Mouse (Mus musculus) limb, embryonic 12.5 days (tissue): Measurements from ENCODE around the gene Rgs14. TPM values are rescaled to one million over a fixed set of nuclear protein-coding genes. Genes with fewer than 3 reads are reported as not detected.

ENCODE experiments used
- ATAC-seq: fragments of 200-750 bp; cut with Nextera tagmentation; 2 replicates; pipeline ENCODE4 v1.8.0; 2017; ENCODE audit warnings: low read depth, moderate TSS enrichment; ENCODE audit not compliant: insufficient number of reproducible peaks, insufficient read depth, low FRiP score, low TSS enrichment
- H3K27ac ChIP-seq: fragments of 300-500 bp; sonication (generic); 2 replicates; pipeline ENCODE4 v1.5.1; 2016; ENCODE audit warnings: mild to moderate bottlenecking, moderate library complexity
- H3K27me3 ChIP-seq: fragments of 300-500 bp; sonication (generic); 2 replicates; pipeline ENCODE4 v1.6.1; 2016; ENCODE audit warnings: mild to moderate bottlenecking, moderate library complexity
- H3K36me3 ChIP-seq: fragments of 300-500 bp; sonication (generic); 2 replicates; pipeline ENCODE4 v1.6.1; 2016; ENCODE audit warnings: mild to moderate bottlenecking, moderate library complexity
- H3K4me1 ChIP-seq: fragments of 300-500 bp; sonication (generic); replicated peaks from 2 replicates; pipeline ENCODE4 v1.6.1; 2016
- H3K4me2 ChIP-seq: fragments of 300-500 bp; sonication (generic); 2 replicates; pipeline ENCODE4 v1.6.1; 2016; ENCODE audit warnings: mild to moderate bottlenecking, moderate library complexity
- H3K4me3 ChIP-seq: fragments of 300-500 bp; sonication (generic); replicated peaks from 2 replicates; pipeline ENCODE4 v1.5.1; 2016; ENCODE audit warnings: mild to moderate bottlenecking
- H3K9ac ChIP-seq: fragments of 300-500 bp; sonication (generic); replicated peaks from 2 replicates; pipeline ENCODE4 v1.6.1; 2016; ENCODE audit warnings: mild to moderate bottlenecking, moderate library complexity
- H3K9me3 ChIP-seq: fragments of 300-500 bp; sonication (generic); 2 replicates; pipeline ENCODE4 v1.6.1; 2016; ENCODE audit warnings: mild to moderate bottlenecking, moderate library complexity
- WGBS: fragments of 180-500 bp; shearing (Covaris S2); methylation state at CpG from one replicate; pipeline ENCODE4 v1.1.7; 2016; 5-methylcytosine and 5-hydroxymethylcytosine counted together
- polyA plus RNA-seq: library from polyadenylated mRNA; unstranded; fragments of >200 nt; fragmentation: Nextera tagmentation; extraction: Ambion mirVana; gene quantifications from 2 replicates; pipeline ENCODE4 v1.2.1, GENCODE M21; 2016

Rgs14 gene
- polyA plus RNA-seq, 1 experiment from 2014 or later, result 1.2 TPM

DNA sequence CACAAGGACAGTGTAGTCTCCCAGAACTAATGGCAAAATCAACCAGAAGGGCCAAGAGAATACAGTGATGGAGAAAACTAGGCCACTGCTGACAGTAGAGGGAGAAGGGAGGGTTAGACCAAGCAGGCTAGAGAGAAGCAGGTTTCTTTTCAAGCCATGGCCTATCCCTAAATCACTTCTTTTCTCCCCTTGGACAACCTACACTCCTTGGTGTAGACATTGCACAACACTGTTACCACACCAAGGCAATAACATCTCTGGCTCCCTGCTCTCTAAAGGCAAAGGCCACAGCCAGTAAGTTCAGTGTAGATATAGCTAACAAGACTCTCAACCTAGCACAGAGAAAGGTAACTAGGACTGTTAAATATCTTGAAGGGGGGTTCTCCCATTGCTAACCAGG lies 8.4 kb upstream of the Rgs14 start:
- ATAC-seq, result no peak
- H3K9me3 ChIP-seq, result no peaks in the 10 kb centered on the region
- H3K9ac ChIP-seq, result no peak overlapping the region
- H3K27ac ChIP-seq, result no peak overlapping the region
- no peaks in the 10 kb centered on the region for H3K27me3 ChIP-seq
- peaks cover 48% of the 10 kb centered on the region for H3K36me3 ChIP-seq
- H3K4me1 ChIP-seq, result peaks cover 14% of the 10 kb centered on the region
- H3K4me2 ChIP-seq, result peak overlapping the region; percentile 91
- H3K4me3 ChIP-seq, result peak overlapping the region; percentile 95

DNA sequence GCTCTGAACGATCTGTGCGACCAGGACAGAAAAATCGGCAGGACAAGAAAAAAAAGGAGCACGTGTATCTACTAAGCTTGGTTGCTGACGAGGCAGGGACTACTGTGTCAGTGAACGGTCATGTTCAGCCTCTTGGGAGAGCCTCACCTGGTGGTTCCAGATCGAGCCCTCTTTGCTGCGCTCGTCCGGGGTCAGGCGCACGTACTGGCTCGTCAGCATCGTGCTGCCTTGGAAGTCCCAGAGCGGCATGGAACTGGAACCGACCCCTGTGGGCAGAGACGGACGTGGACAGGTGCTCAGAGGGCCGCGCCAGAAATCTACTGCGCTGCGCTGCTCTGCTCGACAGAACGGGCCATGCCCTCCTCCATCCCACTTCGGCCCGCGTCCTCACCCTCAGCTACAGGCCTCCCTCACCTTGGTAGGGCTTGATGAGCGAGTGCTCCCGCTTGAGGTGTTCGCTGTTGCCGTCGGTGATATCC lies 7.5 kb upstream of the Rgs14 start:
- Histone ChIP-seq H3K27ac (peak overlapping the region; percentile 91), H3K27me3 (no peaks in the 10 kb centered on the region), H3K9ac (peak overlapping the region; percentile 86), H3K36me3 (peaks cover 40% of the 10 kb centered on the region), H3K9me3 (no peaks in the 10 kb centered on the region), H3K4me3 (peak overlapping the region; percentile 95), H3K4me1 (peaks cover 14% of the 10 kb centered on the region), H3K4me2 (peak overlapping the region; percentile 91)
- ATAC-seq, result 0 out of 2 replicates have a peak, but pooled peaks have one; percentile 6
- WGBS, result 1% methylated on average over 32 of the region's 32 CpGs

DNA sequence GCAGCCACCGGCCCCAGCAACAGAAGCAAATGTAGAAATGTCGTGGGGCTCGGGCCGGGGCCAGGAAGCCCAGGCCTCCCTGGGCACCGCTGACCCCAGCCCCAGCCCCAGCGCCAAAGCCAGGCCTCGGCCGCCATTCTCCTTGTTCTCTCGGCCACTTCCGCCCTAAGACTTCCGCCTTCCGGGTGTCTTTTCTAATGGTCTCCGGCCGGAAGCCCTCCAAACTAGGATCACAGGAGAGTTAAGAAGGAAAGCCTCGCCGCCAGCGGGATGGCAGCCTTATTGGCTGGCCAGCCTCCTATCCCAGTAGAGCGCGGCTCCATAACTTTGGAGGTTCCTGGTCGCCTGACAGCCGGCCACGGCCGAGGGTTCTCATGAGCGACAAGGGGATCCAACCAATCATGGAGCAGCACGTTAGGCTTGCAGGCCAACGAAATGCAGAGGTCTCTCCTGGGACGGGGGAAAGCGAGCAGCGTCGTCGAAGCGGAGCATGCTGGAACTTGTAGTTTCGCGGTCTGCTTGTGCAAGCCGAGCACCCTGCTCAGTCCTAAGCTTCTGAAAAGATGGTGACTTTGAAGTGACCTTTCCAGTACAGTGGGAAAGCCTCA lies 7.0 kb upstream of the Rgs14 start, which contains the start of gene Lman2:
TSS of gene Lman2 (minus strand) at position 331 of the 608 bp plus-strand sequence.
- Histone ChIP-seq H3K4me1 (peaks cover 14% of the 10 kb centered on the region), H3K4me2 (peak within 1 kb of the TSS; percentile 91), H3K9ac (peak within 1 kb of the TSS; percentile 86), H3K9me3 (no peaks in the 10 kb centered on the region), H3K27me3 (no peaks in the 10 kb centered on the region), H3K4me3 (peak within 1 kb of the TSS; percentile 95), H3K27ac (peak within 1 kb of the TSS; percentile 91), H3K36me3 (peaks cover 34% of the 10 kb centered on the region)
- under 1% methylated on average over 35 of the region's 35 CpGs for WGBS
- ATAC-seq, result peak; percentile 98

DNA sequence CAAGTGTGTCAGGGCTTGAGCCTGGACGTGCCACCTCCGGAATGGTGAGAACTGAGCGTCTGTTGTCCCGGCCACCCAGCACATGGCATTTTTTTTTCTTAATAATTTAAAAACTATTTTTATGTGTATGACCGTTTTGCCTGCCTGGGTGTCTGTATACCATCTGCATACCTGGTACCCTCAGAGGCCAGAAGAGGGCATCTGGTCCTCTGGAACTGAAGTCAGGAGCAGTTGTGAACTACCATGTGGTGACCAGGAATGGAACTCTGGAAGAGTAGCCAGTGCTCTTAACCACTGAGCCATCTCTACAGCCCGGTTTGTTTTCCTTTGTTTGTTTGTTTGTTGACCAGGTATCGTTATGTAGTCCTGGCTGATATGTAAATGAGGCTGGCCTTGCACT lies 1.1 kb upstream of the Rgs14 start:
- no peak overlapping the region for H3K9ac ChIP-seq
- H3K4me2 ChIP-seq, result no peak overlapping the region
- ATAC-seq, result no peak
- H3K27me3 ChIP-seq, result peaks cover 39% of the 10 kb centered on the region
- no peaks in the 10 kb centered on the region for H3K36me3 ChIP-seq
- H3K9me3 ChIP-seq, result no peaks in the 10 kb centered on the region
- H3K4me1 ChIP-seq, result no peaks in the 10 kb centered on the region
- H3K4me3 ChIP-seq, result no peak overlapping the region
- H3K27ac ChIP-seq, result no peak overlapping the region
- WGBS, result 72% methylated on average over 7 of the region's 7 CpGs

DNA sequence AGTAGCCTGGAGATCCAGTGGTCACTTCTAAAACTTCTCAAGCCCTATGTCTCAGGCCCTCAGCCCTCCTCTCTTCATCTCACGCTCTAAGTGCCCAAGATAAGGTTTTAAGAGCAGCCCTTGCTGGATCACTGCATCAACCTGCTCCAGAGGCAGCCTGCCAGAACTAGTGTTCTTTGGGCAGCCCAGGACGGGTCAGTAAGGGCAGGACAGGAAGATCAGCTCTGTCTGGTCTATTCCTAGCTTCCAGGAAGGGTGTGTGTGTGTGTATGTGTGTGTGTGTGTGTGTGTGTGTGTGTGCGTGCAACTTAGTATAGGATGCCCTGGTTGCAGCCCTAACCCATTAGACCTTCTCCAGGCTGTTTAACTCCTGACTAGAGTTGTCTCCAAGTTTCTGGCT lies 702 bp downstream of the Rgs14 start:
- Histone ChIP-seq H3K9ac (no peak overlapping the region), H3K4me1 (no peaks in the 10 kb centered on the region), H3K4me3 (no peak overlapping the region), H3K27ac (no peak overlapping the region), H3K9me3 (no peaks in the 10 kb centered on the region), H3K27me3 (peaks cover 56% of the 10 kb centered on the region), H3K4me2 (no peak overlapping the region), H3K36me3 (no peaks in the 10 kb centered on the region)
- WGBS, result 59% methylated on average over 3 of the region's 3 CpGs
- no peak for ATAC-seq

DNA sequence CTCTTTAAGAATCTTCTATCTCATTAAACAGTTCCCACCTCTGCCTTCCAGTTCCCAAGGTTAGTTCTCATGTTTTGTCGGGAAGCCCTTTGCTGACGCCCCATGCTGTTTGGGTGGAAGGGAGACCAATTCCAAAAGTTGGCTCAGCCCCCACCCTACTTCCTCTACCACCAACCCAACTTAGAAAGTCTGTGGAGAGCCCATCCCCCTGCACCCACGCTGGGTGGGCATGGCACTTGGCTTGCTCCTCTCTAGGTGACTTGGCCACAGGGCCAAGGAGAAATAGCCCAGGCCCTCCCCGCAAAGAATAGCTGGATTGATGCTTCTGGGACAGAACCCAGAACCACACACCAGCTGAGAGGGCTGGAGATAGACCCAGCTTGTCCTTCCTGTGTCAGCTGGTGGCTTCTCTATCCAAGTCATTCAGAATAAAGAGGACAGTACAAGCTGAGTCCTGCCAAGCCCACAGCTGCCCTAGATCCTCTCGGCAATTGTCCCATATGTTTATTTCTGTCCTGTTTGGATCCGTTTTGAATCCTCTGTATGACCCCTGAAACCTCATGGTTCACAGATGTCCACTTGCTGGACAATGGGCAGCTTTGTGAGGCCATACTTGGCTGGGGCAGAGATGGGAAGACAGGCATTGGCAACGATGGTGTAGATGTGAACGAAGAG lies 1.6 kb downstream of the Rgs14 start:
- no peak overlapping the region for H3K4me2 ChIP-seq
- no peaks in the 10 kb centered on the region for H3K36me3 ChIP-seq
- ATAC-seq, result no peak
- no peaks in the 10 kb centered on the region for H3K9me3 ChIP-seq
- H3K27me3 ChIP-seq, result peaks cover 64% of the 10 kb centered on the region
- H3K27ac ChIP-seq, result no peak overlapping the region
- no peaks in the 10 kb centered on the region for H3K4me1 ChIP-seq
- WGBS, result 68% methylated on average over 8 of the region's 8 CpGs
- H3K9ac ChIP-seq, result no peak overlapping the region
- H3K4me3 ChIP-seq, result no peak overlapping the region

DNA sequence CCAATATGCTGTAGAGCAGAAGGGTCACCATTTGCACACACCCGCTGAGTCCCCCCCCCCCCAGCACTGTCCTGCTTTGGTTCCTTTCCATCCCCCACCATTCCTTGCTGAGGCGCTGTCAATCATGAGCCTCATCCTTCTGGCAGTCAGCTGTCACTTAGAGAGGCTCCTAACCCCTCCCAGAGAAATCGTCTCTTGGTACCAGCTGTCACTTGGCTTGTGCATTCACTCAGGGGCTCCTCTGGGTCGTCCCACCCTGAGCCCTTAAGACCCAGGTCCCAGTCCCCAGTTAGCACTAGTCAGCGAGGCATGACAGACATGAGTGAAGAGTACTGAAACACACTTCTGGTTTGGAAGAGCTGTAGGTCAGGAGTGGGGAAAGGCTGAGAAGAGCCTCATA lies 2.2 kb downstream of the Rgs14 start:
- no peak overlapping the region for H3K4me2 ChIP-seq
- no peaks in the 10 kb centered on the region for H3K4me1 ChIP-seq
- no peak overlapping the region for H3K27ac ChIP-seq
- H3K9ac ChIP-seq, result no peak overlapping the region
- ATAC-seq, result no peak
- H3K9me3 ChIP-seq, result no peaks in the 10 kb centered on the region
- no peak overlapping the region for H3K4me3 ChIP-seq
- H3K27me3 ChIP-seq, result peaks cover 68% of the 10 kb centered on the region
- H3K36me3 ChIP-seq, result no peaks in the 10 kb centered on the region
- 57% methylated on average over 5 of the region's 5 CpGs for WGBS

DNA sequence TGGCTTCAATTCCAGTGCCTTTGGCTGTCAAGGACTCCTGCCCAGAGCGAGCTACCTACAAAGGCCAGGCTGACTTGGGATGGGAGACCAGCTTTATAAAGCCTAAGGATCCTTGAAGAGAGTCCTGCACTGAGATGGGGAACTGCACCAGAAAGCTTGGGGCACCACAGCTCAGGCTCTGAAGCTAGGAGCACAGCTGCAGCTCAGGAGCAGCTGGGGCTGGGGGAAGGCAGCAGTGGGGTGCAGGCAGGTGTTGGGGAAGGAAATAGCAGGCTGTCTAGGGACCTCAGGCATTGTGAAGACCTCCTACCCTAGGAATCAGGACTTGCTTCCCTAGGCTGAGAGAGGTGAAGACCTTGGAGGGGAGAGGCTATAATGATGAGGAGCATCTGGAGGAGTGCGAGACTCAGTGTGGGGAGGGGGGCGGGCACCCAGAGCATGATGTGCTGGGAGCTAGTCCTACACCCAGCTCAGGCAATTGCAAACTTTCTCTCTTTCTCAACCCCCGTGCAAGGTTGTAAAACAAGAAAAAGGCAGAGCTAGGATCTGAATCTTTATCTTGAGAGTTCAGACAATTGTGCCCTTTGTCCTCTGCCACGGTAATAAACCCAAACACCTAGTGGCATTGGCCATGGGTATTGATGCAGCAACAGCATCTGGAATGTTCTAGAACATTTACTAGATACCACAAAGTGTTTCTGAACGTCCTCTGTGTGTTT lies 4.8 kb downstream of the Rgs14 start:
- no peaks in the 10 kb centered on the region for H3K36me3 ChIP-seq
- H3K4me2 ChIP-seq, result no peak overlapping the region
- H3K9me3 ChIP-seq, result no peaks in the 10 kb centered on the region
- no peak for ATAC-seq
- peaks cover 87% of the 10 kb centered on the region for H3K27me3 ChIP-seq
- 49% methylated on average over 6 of the region's 6 CpGs for WGBS
- H3K27ac ChIP-seq, result no peak overlapping the region
- no peak overlapping the region for H3K4me3 ChIP-seq
- H3K4me1 ChIP-seq, result peaks cover 7% of the 10 kb centered on the region; the same call in 1 of the 2 replicates
- no peak overlapping the region for H3K9ac ChIP-seq

DNA sequence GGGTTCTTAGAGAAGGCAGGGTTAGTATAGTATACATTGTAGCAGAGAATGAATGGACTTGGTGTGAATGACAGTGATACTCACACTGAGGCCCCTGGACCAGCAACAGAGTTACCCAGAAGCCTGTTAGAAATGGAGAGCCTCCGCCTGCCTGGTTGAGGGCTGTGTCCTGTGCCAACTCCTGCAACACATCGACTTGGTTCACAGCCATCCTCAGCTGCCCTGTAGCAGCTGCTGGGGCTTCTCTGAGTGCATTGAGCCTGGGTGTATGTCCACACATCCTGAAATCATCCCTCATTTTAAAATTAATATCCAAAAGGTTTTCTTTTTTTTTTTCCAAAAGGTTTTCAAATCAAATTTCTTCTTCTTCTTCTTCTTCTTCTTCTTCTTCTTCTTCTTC lies 6.3 kb downstream of the Rgs14 start:
- Histone ChIP-seq H3K4me1 (peaks cover 8% of the 10 kb centered on the region; the same call in 1 of the 2 replicates), H3K27me3 (peaks cover 91% of the 10 kb centered on the region), H3K9ac (no peak overlapping the region), H3K9me3 (no peaks in the 10 kb centered on the region), H3K27ac (no peak overlapping the region), H3K4me2 (no peak overlapping the region), H3K36me3 (no peaks in the 10 kb centered on the region), H3K4me3 (no peak overlapping the region)
- no peak for ATAC-seq
- 78% methylated on average over 2 of the region's 2 CpGs for WGBS

DNA sequence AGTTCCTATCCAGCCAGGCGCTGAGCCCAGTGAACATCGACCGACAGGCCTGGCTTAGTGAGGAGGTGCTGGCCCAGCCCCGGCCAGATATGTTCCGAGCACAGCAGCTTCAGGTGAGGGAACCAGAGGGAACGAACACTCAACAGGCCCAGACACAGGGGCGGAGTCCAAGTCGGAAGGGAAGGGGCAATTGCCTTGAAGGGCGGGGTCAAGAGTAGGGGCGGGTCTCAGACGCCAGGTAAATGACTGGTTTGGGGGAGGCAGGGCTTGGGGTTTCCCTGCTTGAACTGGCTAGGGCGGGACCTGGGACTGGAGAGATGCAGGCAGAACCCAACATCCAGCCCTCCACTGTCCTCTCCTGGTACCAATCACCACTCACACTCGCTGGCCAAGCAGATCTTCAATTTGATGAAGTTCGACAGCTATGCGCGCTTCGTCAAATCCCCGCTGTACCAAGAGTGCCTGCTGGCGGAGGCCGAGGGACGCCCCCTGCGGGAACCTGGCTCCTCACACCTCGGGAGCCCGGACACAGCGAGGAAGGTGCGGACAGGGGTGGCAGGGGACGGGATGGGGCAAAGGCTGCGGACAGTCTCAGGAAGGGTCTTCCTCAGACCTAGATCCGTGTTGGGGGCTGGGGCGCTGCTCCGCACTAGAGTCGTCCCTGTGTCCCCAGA lies 9.5 kb downstream of the Rgs14 start:
- Histone ChIP-seq H3K36me3 (no peaks in the 10 kb centered on the region), H3K4me1 (peaks cover 8% of the 10 kb centered on the region; the same call in 1 of the 2 replicates), H3K27ac (no peak overlapping the region), H3K9me3 (no peaks in the 10 kb centered on the region), H3K4me3 (peak overlapping the region; percentile 25), H3K9ac (peak overlapping the region; percentile 31; the same call in 1 of the 2 replicates), H3K4me2 (peak overlapping the region; percentile 42), H3K27me3 (peaks cover 89% of the 10 kb centered on the region)
- ATAC-seq, result no peak
- 6% methylated on average over 32 of the region's 32 CpGs for WGBS

DNA sequence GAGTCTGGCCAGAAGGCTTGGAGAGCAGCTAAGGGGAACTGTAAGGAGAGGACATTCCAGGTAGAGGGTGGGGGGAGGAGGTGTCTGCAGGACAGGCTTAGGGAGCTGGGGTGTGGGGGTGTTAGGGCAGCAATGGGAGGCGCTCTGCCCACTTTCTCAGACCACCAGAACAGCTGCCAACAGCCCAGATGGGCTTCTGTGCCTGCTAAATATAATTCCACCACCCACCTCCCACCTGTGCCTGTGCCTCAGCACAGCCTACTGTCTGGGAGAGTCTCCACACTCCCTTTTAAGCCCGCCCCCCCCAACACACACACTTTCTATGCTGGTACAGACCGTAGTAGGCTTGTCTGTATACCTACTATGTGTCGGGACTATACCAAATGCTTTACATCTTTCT lies 12.3 kb downstream of the Rgs14 start:
- Histone ChIP-seq H3K9ac (no peak overlapping the region), H3K4me3 (no peak overlapping the region), H3K9me3 (no peaks in the 10 kb centered on the region), H3K4me2 (no peak overlapping the region), H3K4me1 (peaks cover 8% of the 10 kb centered on the region; the same call in 1 of the 2 replicates), H3K27ac (no peak overlapping the region), H3K36me3 (no peaks in the 10 kb centered on the region), H3K27me3 (peaks cover 70% of the 10 kb centered on the region)
- 91% methylated on average over 4 of the region's 4 CpGs for WGBS
- ATAC-seq, result no peak
